Comparison of ENCODE assay signal across 19 mouse cellular contexts in the genomic region with DNA sequence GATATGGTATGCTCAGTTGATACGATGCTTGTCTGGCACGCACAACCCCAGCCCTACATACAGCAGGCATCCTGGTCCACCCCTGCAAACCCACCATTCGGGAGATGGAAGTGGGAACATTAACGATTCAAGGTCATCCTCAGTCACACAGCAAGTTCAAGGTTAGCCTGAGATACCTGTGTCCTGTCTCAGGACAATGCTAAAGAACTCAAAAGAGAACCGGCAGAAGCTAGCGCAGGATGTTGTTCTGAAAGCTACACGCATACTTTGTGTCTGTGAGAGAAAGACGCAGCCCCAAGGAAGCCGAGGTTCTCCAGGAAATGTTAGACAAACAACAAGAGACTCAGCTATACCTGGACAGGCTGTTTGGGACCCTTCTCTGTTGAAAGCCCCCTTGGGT.
DNase-seq lines count a peak whose midpoint lies in the region; ATAC-seq lines count a peak whose summit lies in the region.
"Had no signal": no experiment of that assay in that cellular context is flagged by ENCODE, and none has a peak within 500 bp of the region (broad histone marks: within the 10 kb centered on the region; RNA-seq: fewer than 3 reads in every experiment).

No protein-coding gene starts in this region.

- H3K4me1 ChIP-seq in heart, embryonic 14.5 days (ENCODE audit: control insufficient read depth in 2 of 2, insufficient read depth in 2 of 2, low read length in 2 of 2) = peaks cover 3 to 19% of the 10 kb centered on the region in 2 experiments; a peak in 3 of 4 replicates
- H3K4me1 ChIP-seq in heart, embryonic 12.5 days (replicated peaks) = peaks cover 25% of the 10 kb centered on the region
- H3K4me1 ChIP-seq in brown adipose tissue, adult 24 weeks (ENCODE audit: control insufficient read depth, insufficient read depth, insufficient read length, low read length) = peaks cover 2% of the 10 kb centered on the region; the same call in 1 of the 2 replicates

- 79% methylated on average over 9 of the region's 9 CpGs for WGBS in heart, embryonic 14.5 days
- WGBS in heart, embryonic 12.5 days = 82% methylated on average over 9 of the region's 9 CpGs

- no peak overlapping the region for H3K9ac ChIP-seq in heart, embryonic 14.5 days (ENCODE audit: low read length)
- H3K9ac ChIP-seq in heart, embryonic 12.5 days = no peak overlapping the region
- H3K9ac ChIP-seq: forebrain, embryonic 13.5 days; forebrain, postnatal 0 days; heart, embryonic 15.5 days; hindbrain, embryonic 15.5 days had no signal

- H3K9me3 ChIP-seq in heart, embryonic 14.5 days (ENCODE audit: control insufficient read depth, low read length) = no peaks in the 10 kb centered on the region
- no peaks in the 10 kb centered on the region for H3K9me3 ChIP-seq in heart, embryonic 12.5 days (replicated peaks)
- H3K9me3 ChIP-seq: forebrain, embryonic 13.5 days; heart, embryonic 15.5 days; hindbrain, embryonic 15.5 days had no signal

- H3K27me3 ChIP-seq in heart, embryonic 14.5 days (ENCODE audit: control insufficient read depth, insufficient read depth, low read length) = no peaks in the 10 kb centered on the region
- H3K27me3 ChIP-seq in heart, embryonic 12.5 days (replicated peaks) = no peaks in the 10 kb centered on the region
- H3K27me3 ChIP-seq: forebrain, embryonic 13.5 days; heart, embryonic 15.5 days; hindbrain, embryonic 15.5 days; Patski had no signal

- no peak overlapping the region for H3K4me3 ChIP-seq in heart, embryonic 14.5 days (ENCODE audit: control insufficient read depth in 1 of 2, insufficient read depth in 1 of 2, low read depth in 1 of 2, low read length in 2 of 2)
- H3K4me3 ChIP-seq in heart, embryonic 12.5 days = no peak overlapping the region
- H3K4me3 ChIP-seq in brown adipose tissue, adult 24 weeks (ENCODE audit: insufficient read depth, low read depth, low read length) = no peak overlapping the region
- H3K4me3 ChIP-seq: forebrain, embryonic 13.5 days; heart, embryonic 15.5 days; hindbrain, embryonic 15.5 days had no signal

- no peak overlapping the region for H3K27ac ChIP-seq in heart, embryonic 14.5 days (replicated peaks in 1 of 2; ENCODE audit: control insufficient read depth in 1 of 2, insufficient read depth in 1 of 2, low read depth in 2 of 2, low read length in 2 of 2)
- no peak overlapping the region for H3K27ac ChIP-seq in heart, embryonic 12.5 days (ENCODE audit: poor library complexity, severe bottlenecking)
- peak overlapping the region; percentile 35 for H3K27ac ChIP-seq in brown adipose tissue, adult 24 weeks (replicated peaks; ENCODE audit: low read depth, low read length)
- H3K27ac ChIP-seq: forebrain, embryonic 13.5 days; heart, embryonic 15.5 days; hindbrain, embryonic 15.5 days had no signal

- peaks cover 42% of the 10 kb centered on the region for H3K36me3 ChIP-seq in heart, embryonic 14.5 days (ENCODE audit: control insufficient read depth, insufficient read depth, low read length)
- H3K36me3 ChIP-seq in heart, embryonic 12.5 days = peaks cover 19% of the 10 kb centered on the region

- ATAC-seq in heart, embryonic 14.5 days (ENCODE audit: insufficient number of reproducible peaks, insufficient read depth, low FRiP score, low read depth) = peak; percentile 14; the same call in 1 of the 2 replicates
- no peak for ATAC-seq in heart, embryonic 12.5 days (ENCODE audit: insufficient number of reproducible peaks, low FRiP score)
- ATAC-seq: forebrain, embryonic 13.5 days; forebrain, postnatal 0 days; inflammation-experienced regulatory T-cells, adult 6 months; intestine, postnatal 0 days; Patski had no signal

- no peak overlapping the region for H3K4me2 ChIP-seq in heart, embryonic 14.5 days (ENCODE audit: low read length)
- no peak overlapping the region for H3K4me2 ChIP-seq in heart, embryonic 12.5 days
- H3K4me2 ChIP-seq: forebrain, embryonic 13.5 days; heart, embryonic 15.5 days; hindbrain, embryonic 15.5 days had no signal

- DNase-seq in ES-CJ7 (ENCODE audit: low read depth, low spot score) (peak; percentile 41), adipocyte (ENCODE audit: low spot score) (no peak)
- no peak for DNase-seq in cerebellum, postnatal 4 days (ENCODE audit: low spot score in 2 of 2)
- DNase-seq: adrenal gland, postnatal 10 days; cerebellum, adult 11-12 months; cerebellum, adult 9-10 months; cerebellum, postnatal 25 days; forebrain, postnatal 0 days; gastrocnemius, postnatal 25 days; heart, postnatal 14 days had no signal
